Mouse (Mus musculus) forebrain, embryonic 11.5 days (tissue): ENCODE data around the gene Tunar. TPM values are rescaled to one million over a fixed set of nuclear protein-coding genes. Genes with fewer than 3 reads are reported as not detected.

Experiments
- ATAC-seq: fragments of 200-750 bp; cut with Nextera tagmentation; replicated peaks from 2 replicates; pipeline ENCODE4 v1.8.0; 2017; ENCODE audit warnings: moderate TSS enrichment; ENCODE audit not compliant: low FRiP score
- DNase-seq: peaks from one replicate; pipeline ENCODE4 v3.0.0-alpha.2; 2017; ENCODE audit warnings: low spot score
- H3K27ac ChIP-seq: fragments of 300-500 bp; sonication (generic); 2 replicates; pipeline ENCODE4 v1.5.1; 2014; ENCODE audit warnings: low read depth, low read length
- H3K27me3 ChIP-seq: fragments of 300-500 bp; sonication (generic); 2 replicates; pipeline ENCODE4 v1.6.1; 2014; ENCODE audit warnings: mild to moderate bottlenecking, low read length, mixed read lengths; ENCODE audit not compliant: control insufficient read depth, insufficient read depth
- H3K36me3 ChIP-seq: fragments of 300-500 bp; sonication (generic); 2 replicates; pipeline ENCODE4 v1.6.1; 2014; ENCODE audit warnings: mild to moderate bottlenecking, low read length, moderate library complexity, mixed read lengths; ENCODE audit not compliant: control insufficient read depth, insufficient read depth
- H3K4me1 ChIP-seq: fragments of 300-500 bp; sonication (generic); replicated peaks from 2 replicates; pipeline ENCODE4 v1.6.1; 2014; ENCODE audit warnings: low read length, mixed read lengths; ENCODE audit not compliant: control insufficient read depth, insufficient read depth
- H3K4me2 ChIP-seq: fragments of 300-500 bp; sonication (generic); 2 replicates; pipeline ENCODE4 v1.6.1; 2014; ENCODE audit warnings: low read depth, mild to moderate bottlenecking, low read length, moderate library complexity, mixed read lengths; ENCODE audit not compliant: severe bottlenecking
- H3K4me3 ChIP-seq: fragments of 300-500 bp; sonication (generic); 2 replicates; pipeline ENCODE4 v1.5.1; 2014; ENCODE audit warnings: low read depth, low read length
- H3K9ac ChIP-seq: fragments of 300-500 bp; sonication (generic); 2 replicates; pipeline ENCODE4 v1.6.1; 2014; ENCODE audit warnings: low read length
- H3K9me3 ChIP-seq: fragments of 300-500 bp; sonication (generic); 2 replicates; pipeline ENCODE4 v1.6.1; 2016; ENCODE audit warnings: low read length, mixed read lengths; ENCODE audit not compliant: control insufficient read depth
- WGBS: fragments of 180-500 bp; shearing (Covaris S2); extraction: QIAGEN DNeasy Blood & Tissue Kit; methylation state at CpG from one replicate; pipeline ENCODE4 v1.1.7; 2014; 5-methylcytosine and 5-hydroxymethylcytosine counted together
- polyA plus RNA-seq: library from polyadenylated mRNA; unstranded; fragments of >200 nt; fragmentation: Nextera tagmentation; extraction: Ambion mirVana; gene quantifications from 2 replicates; pipeline ENCODE4 v1.2.1, GENCODE M21; 2014

Tunar gene
- polyA plus RNA-seq, 1 experiment from 2014 or later, result 0.65 TPM

GRCm38 (mm10) chr12:105337290-105338005, 3.8 kb downstream of the Tunar start:
- ATAC-seq (no peak), DNase-seq (peak; percentile 65)

GRCm38 (mm10) chr12:105338256-105338977, 4.7 kb downstream of the Tunar start:
- H3K9ac ChIP-seq, result no peak overlapping the region

More at GRCm38 (mm10) chr12:105337290-105338005, 3.8 kb downstream of the Tunar start:
- peak overlapping the region; percentile 56 for H3K9ac ChIP-seq
- peak overlapping the region; percentile 96 for H3K4me2 ChIP-seq
- H3K27ac ChIP-seq, result no peak overlapping the region
- no peaks in the 10 kb centered on the region for H3K9me3 ChIP-seq
- no peaks in the 10 kb centered on the region for H3K36me3 ChIP-seq
- peaks cover 25% of the 10 kb centered on the region for H3K27me3 ChIP-seq
- peak overlapping the region; percentile 61 for H3K4me3 ChIP-seq
- H3K4me1 ChIP-seq, result peaks cover 7% of the 10 kb centered on the region
- 3% methylated on average over 31 of the region's 31 CpGs for WGBS

GRCm38 (mm10) chr12:105341523-105341922, 7.9 kb downstream of the Tunar start:
- no peak overlapping the region for H3K27ac ChIP-seq
- DNase-seq (no peak), ATAC-seq (no peak)
- H3K4me3 ChIP-seq, result no peak overlapping the region
- WGBS, result 27% methylated on average over 9 of the region's 9 CpGs
- H3K9ac ChIP-seq, result no peak overlapping the region
- H3K4me1 ChIP-seq, result peaks cover 5% of the 10 kb centered on the region
- H3K4me2 ChIP-seq, result no peak overlapping the region
- no peaks in the 10 kb centered on the region for H3K36me3 ChIP-seq
- H3K9me3 ChIP-seq, result no peaks in the 10 kb centered on the region
- H3K27me3 ChIP-seq, result peaks cover 20% of the 10 kb centered on the region

More at GRCm38 (mm10) chr12:105338256-105338977, 4.7 kb downstream of the Tunar start:
- Histone ChIP-seq H3K27me3 (peaks cover 25% of the 10 kb centered on the region), H3K36me3 (no peaks in the 10 kb centered on the region), H3K4me1 (peaks cover 7% of the 10 kb centered on the region), H3K9me3 (no peaks in the 10 kb centered on the region), H3K27ac (no peak overlapping the region), H3K4me3 (no peak overlapping the region), H3K4me2 (no peak overlapping the region)
- WGBS, result 86% methylated on average over 11 of the region's 11 CpGs
- no peak for ATAC-seq
- no peak for DNase-seq

- DNase-seq (no peak), ATAC-seq (no peak)
- Histone ChIP-seq H3K36me3 (no peaks in the 10 kb centered on the region), H3K27ac (no peak overlapping the region), H3K9ac (no peak overlapping the region), H3K4me1 (no peaks in the 10 kb centered on the region), H3K27me3 (no peaks in the 10 kb centered on the region), H3K4me2 (no peak overlapping the region), H3K4me3 (no peak overlapping the region), H3K9me3 (no peaks in the 10 kb centered on the region)
- 96% methylated on average over 7 of the region's 7 CpGs for WGBS
These were observed 10.8 kb downstream of the Tunar start for GRCm38 (mm10) chr12:105344460-105344859.

- no peak overlapping the region for H3K9ac ChIP-seq
- no peak for DNase-seq
- H3K9me3 ChIP-seq, result no peaks in the 10 kb centered on the region
- 82% methylated on average over 4 of the region's 4 CpGs for WGBS
- H3K4me3 ChIP-seq, result no peak overlapping the region
- H3K36me3 ChIP-seq, result no peaks in the 10 kb centered on the region
- no peak overlapping the region for H3K4me2 ChIP-seq
- no peaks in the 10 kb centered on the region for H3K27me3 ChIP-seq
- ATAC-seq, result no peak
- H3K4me1 ChIP-seq, result no peaks in the 10 kb centered on the region
- no peak overlapping the region for H3K27ac ChIP-seq
These were observed 13.2 kb downstream of the Tunar start for GRCm38 (mm10) chr12:105346861-105347260.

GRCm38 (mm10) chr12:105347261-105347660, 13.6 kb downstream of the Tunar start:
- no peak overlapping the region for H3K27ac ChIP-seq
- no peak for ATAC-seq
- no peaks in the 10 kb centered on the region for H3K36me3 ChIP-seq
- no peak overlapping the region for H3K4me3 ChIP-seq
- no peaks in the 10 kb centered on the region for H3K4me1 ChIP-seq
- H3K27me3 ChIP-seq, result no peaks in the 10 kb centered on the region
- no peaks in the 10 kb centered on the region for H3K9me3 ChIP-seq
- H3K4me2 ChIP-seq, result no peak overlapping the region
- no peak for DNase-seq
- no peak overlapping the region for H3K9ac ChIP-seq
- WGBS, result 90% methylated on average over 13 of the region's 13 CpGs

- Histone ChIP-seq H3K4me1 (no peaks in the 10 kb centered on the region), H3K27ac (no peak overlapping the region), H3K9ac (no peak overlapping the region), H3K36me3 (no peaks in the 10 kb centered on the region), H3K4me2 (no peak overlapping the region), H3K9me3 (no peaks in the 10 kb centered on the region), H3K27me3 (no peaks in the 10 kb centered on the region), H3K4me3 (no peak overlapping the region)
- ATAC-seq, result no peak
- WGBS, result 90% methylated on average over 9 of the region's 9 CpGs
- DNase-seq, result no peak
These were observed 20.6 kb downstream of the Tunar start for GRCm38 (mm10) chr12:105354266-105354665.

GRCm38 (mm10) chr12:105354772-105355171, 21.1 kb downstream of the Tunar start:
- WGBS, result 85% methylated on average over 8 of the region's 8 CpGs
- Histone ChIP-seq H3K4me2 (no peak overlapping the region), H3K4me1 (no peaks in the 10 kb centered on the region), H3K9me3 (no peaks in the 10 kb centered on the region), H3K36me3 (no peaks in the 10 kb centered on the region), H3K9ac (no peak overlapping the region), H3K4me3 (no peak overlapping the region), H3K27me3 (no peaks in the 10 kb centered on the region), H3K27ac (no peak overlapping the region)
- no peak for ATAC-seq
- DNase-seq, result no peak
